Mouse (Mus musculus) small intestine, adult 2 months (tissue): Measurements from ENCODE around the gene Plin2.

ENCODE experiments used
- CTCF ChIP-seq: fragments of 200-500 bp; IDR thresholded peaks from 2 replicates; pipeline ENCODE4 v1.5.1; 2012; ENCODE audit warnings: low read depth, mild to moderate bottlenecking, control low read depth, inconsistent platforms, low read length, moderate library complexity, mixed read lengths; ENCODE audit not compliant: insufficient replicate concordance, insufficient read length; ENCODE audit errors: extremely low read depth
- POLR2A ChIP-seq: fragments of 200-500 bp; IDR thresholded peaks from 2 replicates; pipeline ENCODE4 v1.6.1; 2012; ENCODE audit warnings: low read depth, mild to moderate bottlenecking, control low read depth, inconsistent platforms, low read length, moderate library complexity

- TF ChIP-seq CTCF (no peak), POLR2A (no peak)
These were observed 43.7 kb upstream of the Plin2 start for GRCm38 (mm10) chr4:86713518-86713917.
